Mouse (Mus musculus) stomach, postnatal 0 days (tissue): ENCODE measurements around the gene Calm2. TPM values are rescaled to one million over a fixed set of nuclear protein-coding genes. Genes with fewer than 3 reads are reported as not detected.
A peak's percentile ranks its signal among the peaks of the same experiment; 100 is the strongest.

Source experiments
- ATAC-seq: fragments of 200-750 bp; cut with Nextera tagmentation; 2 replicates; pipeline ENCODE4 v1.8.0; 2017; ENCODE audit not compliant: low FRiP score, low TSS enrichment
- DNase-seq: peaks from one replicate; pipeline ENCODE4 v3.0.0-alpha.2; 2016; ENCODE audit warnings: low spot score
- H3K27ac ChIP-seq: fragments of 300-500 bp; sonication (generic); replicated peaks from 2 replicates; pipeline ENCODE4 v1.5.1; 2014; ENCODE audit warnings: mild to moderate bottlenecking, control low read depth
- H3K27me3 ChIP-seq: fragments of 300-500 bp; sonication (generic); 2 replicates; pipeline ENCODE4 v1.6.1; 2014; ENCODE audit warnings: low read length; ENCODE audit not compliant: control insufficient read depth, insufficient read depth
- H3K36me3 ChIP-seq: fragments of 300-500 bp; sonication (generic); 2 replicates; pipeline ENCODE4 v1.6.1; 2014; ENCODE audit warnings: low read length, mixed read lengths; ENCODE audit not compliant: control insufficient read depth, insufficient read depth
- H3K4me1 ChIP-seq: fragments of 300-500 bp; sonication (generic); replicated peaks from 2 replicates; pipeline ENCODE4 v1.6.1; 2014; ENCODE audit warnings: antibody characterized with exemption; ENCODE audit not compliant: control insufficient read depth, insufficient read depth
- H3K4me2 ChIP-seq: fragments of 300-500 bp; sonication (generic); replicated peaks from 2 replicates; pipeline ENCODE4 v1.6.1; 2014; ENCODE audit warnings: low read depth, mild to moderate bottlenecking, control low read depth, moderate library complexity
- H3K4me3 ChIP-seq: fragments of 300-500 bp; sonication (generic); 2 replicates; pipeline ENCODE4 v1.5.1; 2014; ENCODE audit warnings: low read depth, low read length, control low read depth
- H3K9ac ChIP-seq: fragments of 300-500 bp; sonication (generic); 2 replicates; pipeline ENCODE4 v1.6.1; 2014; ENCODE audit warnings: mild to moderate bottlenecking, low read length, control low read depth, mixed read lengths
- H3K9me3 ChIP-seq: fragments of 300-500 bp; sonication (generic); 2 replicates; pipeline ENCODE4 v1.6.1; 2016; ENCODE audit warnings: low read length; ENCODE audit not compliant: control insufficient read depth
- CTCF ChIP-seq: IDR thresholded peaks from 2 replicates; pipeline ENCODE4 v1.5.1; 2016; ENCODE audit warnings: antibody characterized with exemption, low read depth, mild to moderate bottlenecking, moderate library complexity
- EP300 ChIP-seq: optimal IDR thresholded peaks from 2 replicates; pipeline ENCODE3; 2016; ENCODE audit warnings: antibody characterized with exemption
- WGBS: fragments of 180-500 bp; shearing (Covaris S2); extraction: QIAGEN DNeasy Blood & Tissue Kit; methylation state at CpG from one replicate; pipeline ENCODE4 v1.1.7; 2014; 5-methylcytosine and 5-hydroxymethylcytosine counted together
- polyA plus RNA-seq: library from polyadenylated mRNA; unstranded; fragments of >200 nt; fragmentation: Nextera tagmentation; extraction: Ambion mirVana; gene quantifications from 2 replicates; pipeline ENCODE4 v1.2.1, GENCODE M21; 2015

Calm2 gene
- polyA plus RNA-seq, 1 experiment from 2014 or later, result 848 TPM

DNA sequence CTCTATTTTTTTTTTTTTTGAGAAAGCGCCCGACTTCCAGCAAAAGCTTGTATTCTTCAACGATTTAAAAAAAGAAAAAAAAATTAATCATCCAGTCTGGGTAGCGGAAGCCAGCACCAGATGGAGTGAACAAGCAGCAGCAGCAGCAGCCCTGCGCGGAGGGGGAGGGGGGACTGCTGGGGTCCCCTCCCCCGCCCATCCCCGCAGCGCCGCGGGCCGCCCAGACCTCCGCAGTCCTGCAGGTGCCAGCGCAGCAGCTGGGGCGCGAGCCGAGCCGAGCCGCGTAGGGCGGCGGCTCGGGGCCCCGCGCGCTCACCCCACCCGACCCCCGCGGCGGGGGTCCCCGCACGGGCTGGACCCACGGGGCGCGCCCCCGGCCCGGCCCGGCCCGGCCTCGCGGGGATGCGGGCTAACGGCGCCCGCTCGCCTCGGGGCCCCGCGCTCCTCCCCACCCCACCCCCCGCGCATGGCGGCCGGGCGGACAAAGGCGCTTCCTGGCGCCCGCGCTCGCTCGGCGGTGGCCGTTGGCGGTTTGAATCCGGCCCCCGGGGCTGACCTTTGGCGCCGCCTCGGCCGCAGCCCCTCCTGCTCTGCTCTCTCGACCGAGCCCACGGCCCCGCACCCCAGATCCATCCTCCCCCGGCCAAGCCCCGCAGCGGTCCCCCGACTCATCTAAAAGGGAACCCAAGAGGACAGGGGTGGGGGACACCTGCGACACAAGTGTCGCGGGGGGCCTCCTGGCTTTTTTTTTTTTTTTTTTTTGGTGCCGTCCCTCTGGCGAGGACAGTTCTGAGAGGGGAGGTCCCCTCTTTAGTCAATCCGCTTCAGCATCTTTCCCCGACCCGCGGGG, 593 bp downstream of the Calm2 start:
- DNase-seq, result peak; percentile 78
- Histone ChIP-seq H3K27ac (peak overlapping the region; percentile 96), H3K4me2 (peak overlapping the region; percentile 78), H3K4me1 (no peaks in the 10 kb centered on the region; the same call in 1 of the 2 replicates), H3K36me3 (0 out of 2 replicates have a peak, but pooled peaks cover 2% of the 10 kb centered on the region), H3K9me3 (no peaks in the 10 kb centered on the region), H3K4me3 (peak overlapping the region; percentile 97), H3K9ac (peak overlapping the region; percentile 96), H3K27me3 (no peaks in the 10 kb centered on the region)
- ATAC-seq, result peak; percentile 73
- TF ChIP-seq EP300, result no peak
- TF ChIP-seq CTCF, result no peak
- under 1% methylated on average over 33 of the region's 86 CpGs for WGBS

- H3K4me3 ChIP-seq, result peak overlapping the region; percentile 97
- H3K27me3 ChIP-seq, result no peaks in the 10 kb centered on the region
- H3K9me3 ChIP-seq, result no peaks in the 10 kb centered on the region
- ATAC-seq (no peak), DNase-seq (peak; percentile 23)
- H3K4me2 ChIP-seq, result peak overlapping the region; percentile 78
- H3K27ac ChIP-seq, result peak overlapping the region; percentile 96
- no peak for TF ChIP-seq CTCF
- no peak for TF ChIP-seq EP300
- no peaks in the 10 kb centered on the region; the same call in 1 of the 2 replicates for H3K4me1 ChIP-seq
- under 1% methylated on average over 13 of the region's 13 CpGs for WGBS
- H3K9ac ChIP-seq, result peak overlapping the region; percentile 96
- 0 out of 2 replicates have a peak, but pooled peaks cover 2% of the 10 kb centered on the region for H3K36me3 ChIP-seq
Observed at GRCm38 (mm10) chr17:87445337-87445916, 1.3 kb downstream of the Calm2 start.

GRCm38 (mm10) chr17:87444763-87445162, 2.0 kb downstream of the Calm2 start:
- no peak overlapping the region for H3K9ac ChIP-seq

DNA sequence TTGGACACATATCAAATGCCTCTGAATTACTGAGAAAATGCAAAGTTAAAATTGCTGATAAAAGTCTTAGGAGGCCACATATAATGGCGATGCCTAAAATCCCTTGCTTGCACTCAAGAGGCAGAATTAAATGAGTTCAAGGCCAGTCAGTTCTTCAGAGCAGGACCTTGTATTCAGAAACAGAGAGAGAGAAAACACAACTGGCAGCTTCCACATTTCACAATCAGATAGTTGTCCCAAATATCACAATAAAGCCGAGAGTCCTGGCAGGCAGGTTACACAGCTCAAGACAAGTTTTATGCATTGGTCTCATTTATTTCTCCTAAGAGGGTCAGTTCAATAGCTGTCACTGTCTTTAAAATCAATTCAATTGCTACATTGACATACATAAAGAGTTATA, 5.2 kb downstream of the Calm2 start:
- H3K9me3 ChIP-seq, result no peaks in the 10 kb centered on the region
- no peaks in the 10 kb centered on the region for H3K27me3 ChIP-seq
- H3K9ac ChIP-seq, result no peak overlapping the region
- no peak overlapping the region for H3K4me3 ChIP-seq
- H3K4me1 ChIP-seq, result no peaks in the 10 kb centered on the region; the same call in 1 of the 2 replicates
- TF ChIP-seq EP300, result no peak
- TF ChIP-seq CTCF, result no peak
- no peak overlapping the region for H3K27ac ChIP-seq
- no peak overlapping the region for H3K4me2 ChIP-seq
- WGBS, result 46% methylated on average over 2 of the region's 2 CpGs
- no peak for DNase-seq
- no peak for ATAC-seq
- 0 out of 2 replicates have a peak, but pooled peaks cover 2% of the 10 kb centered on the region for H3K36me3 ChIP-seq

More at GRCm38 (mm10) chr17:87444763-87445162, 2.0 kb downstream of the Calm2 start:
- Histone ChIP-seq H3K36me3 (0 out of 2 replicates have a peak, but pooled peaks cover 2% of the 10 kb centered on the region), H3K4me2 (peak overlapping the region; percentile 42), H3K27me3 (no peaks in the 10 kb centered on the region), H3K9me3 (no peaks in the 10 kb centered on the region), H3K4me1 (no peaks in the 10 kb centered on the region; the same call in 1 of the 2 replicates), H3K27ac (no peak overlapping the region), H3K4me3 (peak overlapping the region; percentile 5; the same call in 1 of the 2 replicates)
- TF ChIP-seq CTCF (no peak), EP300 (no peak)
- ATAC-seq, result no peak
- DNase-seq, result no peak
- WGBS, result 25% methylated on average over 4 of the region's 4 CpGs

DNA sequence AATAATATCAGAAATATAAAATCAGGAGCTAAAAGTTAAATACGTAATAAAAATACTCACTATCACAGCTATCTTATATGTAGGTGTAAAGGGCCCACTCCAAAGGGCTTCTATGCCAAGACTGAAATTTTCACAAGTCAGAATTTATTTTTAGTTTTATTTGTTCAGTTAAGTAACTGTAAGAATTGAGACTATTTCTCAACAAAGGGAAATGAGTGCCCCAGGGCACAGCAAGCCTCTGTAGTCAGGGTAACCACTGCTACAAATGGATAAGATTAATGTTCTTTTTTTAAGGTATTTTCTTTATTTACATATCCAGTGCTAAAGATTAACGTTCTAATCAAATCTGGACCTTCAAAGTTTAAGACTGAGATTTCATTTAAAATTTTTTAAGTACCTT, 7.3 kb downstream of the Calm2 start:
- H3K4me1 ChIP-seq, result no peaks in the 10 kb centered on the region; the same call in 1 of the 2 replicates
- DNase-seq, result no peak
- 53% methylated on average over 2 of the region's 2 CpGs for WGBS
- 0 out of 2 replicates have a peak, but pooled peaks cover 5% of the 10 kb centered on the region for H3K36me3 ChIP-seq
- no peaks in the 10 kb centered on the region for H3K27me3 ChIP-seq
- H3K9me3 ChIP-seq, result no peaks in the 10 kb centered on the region
- H3K9ac ChIP-seq, result no peak overlapping the region
- no peak overlapping the region for H3K27ac ChIP-seq
- no peak overlapping the region for H3K4me3 ChIP-seq
- ATAC-seq, result no peak
- no peak overlapping the region for H3K4me2 ChIP-seq
- TF ChIP-seq EP300 (no peak), CTCF (no peak)

- Histone ChIP-seq H3K36me3 (peaks cover 8% of the 10 kb centered on the region; the same call in 1 of the 2 replicates), H3K4me2 (no peak overlapping the region), H3K4me3 (no peak overlapping the region), H3K27me3 (no peaks in the 10 kb centered on the region), H3K4me1 (no peaks in the 10 kb centered on the region), H3K9me3 (no peaks in the 10 kb centered on the region), H3K27ac (no peak overlapping the region), H3K9ac (no peak overlapping the region)
- TF ChIP-seq CTCF, result no peak
- TF ChIP-seq EP300, result no peak
- DNase-seq (no peak), ATAC-seq (no peak)
- 84% methylated on average over 3 of the region's 3 CpGs for WGBS
Observed at GRCm38 (mm10) chr17:87433929-87434328, 12.8 kb downstream of the Calm2 start.
